32 mouse cellular contexts compared by ENCODE assay signal in genomic region chr4:148783760-148784159, GRCm38 (mm10). TPM values are rescaled to one million over a fixed set of nuclear protein-coding genes. Genes with fewer than 3 reads are reported as not detected.
DNase-seq lines count a peak whose midpoint lies in the region; ATAC-seq and TF ChIP-seq lines count a peak whose summit lies in the region.
"Had no signal": no experiment of that assay in that cellular context is flagged by ENCODE, and none has a peak within 500 bp of the region (broad histone marks: within the 10 kb centered on the region; RNA-seq: fewer than 3 reads in every experiment).

No protein-coding gene starts in this region.

- peaks cover 64% of the 10 kb centered on the region for H3K4me1 ChIP-seq in heart, embryonic 12.5 days (replicated peaks)
- peaks cover 22% of the 10 kb centered on the region for H3K4me1 ChIP-seq in heart, postnatal 0 days (ENCODE audit: control insufficient read depth, insufficient read depth)
- H3K4me1 ChIP-seq in small intestine, adult 2 months (ENCODE audit: control insufficient read depth, insufficient read depth, insufficient read length, low read length) = peaks cover 47% of the 10 kb centered on the region
- H3K4me1 ChIP-seq: hindbrain, embryonic 15.5 days; liver, embryonic 12.5 days; stomach, embryonic 15.5 days had no signal

- TF ChIP-seq POLR2A in small intestine, adult 2 months (IDR thresholded peaks at IDR 0.05; ENCODE audit: low read depth, low read length) = no peak

- H3K4me2 ChIP-seq in heart, embryonic 12.5 days = no peak overlapping the region
- H3K4me2 ChIP-seq in heart, postnatal 0 days (ENCODE audit: low read depth, low read length) = no peak overlapping the region
- H3K4me2 ChIP-seq: embryonic facial prominence, embryonic 15.5 days; forebrain, embryonic 13.5 days; hindbrain, embryonic 15.5 days; kidney, embryonic 15.5 days; liver, embryonic 12.5 days; midbrain, embryonic 13.5 days; neural tube, embryonic 13.5 days; stomach, embryonic 15.5 days had no signal

- H3K27ac ChIP-seq in heart, embryonic 12.5 days (ENCODE audit: poor library complexity, severe bottlenecking) = peak overlapping the region; percentile 86
- H3K27ac ChIP-seq in heart, postnatal 0 days (ENCODE audit: low read depth) = peak overlapping the region; percentile 84
- H3K27ac ChIP-seq in small intestine, adult 2 months (ENCODE audit: insufficient read depth, low read depth, low read length) = peak overlapping the region; percentile 96; the same call in 1 of the 2 replicates
- H3K27ac ChIP-seq: embryonic facial prominence, embryonic 10.5 days; embryonic facial prominence, embryonic 15.5 days; forebrain, embryonic 13.5 days; hindbrain, embryonic 15.5 days; kidney, embryonic 15.5 days; layer of hippocampus, adult 2 months; left cerebral cortex, adult 2 months; liver, embryonic 12.5 days; macrophage; midbrain, embryonic 13.5 days; neural tube, embryonic 13.5 days; stomach, embryonic 15.5 days had no signal

- H3K36me3 ChIP-seq in heart, embryonic 12.5 days = no peaks in the 10 kb centered on the region
- H3K36me3 ChIP-seq in heart, postnatal 0 days (replicated peaks; ENCODE audit: control insufficient read depth, insufficient read depth, low read length) = no peaks in the 10 kb centered on the region
- no peaks in the 10 kb centered on the region for H3K36me3 ChIP-seq in small intestine, adult 2 months (ENCODE audit: control insufficient read depth, insufficient read depth, low read length)
- H3K36me3 ChIP-seq: embryonic facial prominence, embryonic 10.5 days; embryonic facial prominence, embryonic 15.5 days; hindbrain, embryonic 15.5 days; kidney, embryonic 15.5 days; liver, embryonic 12.5 days; midbrain, embryonic 13.5 days; neural tube, embryonic 13.5 days; stomach, embryonic 15.5 days had no signal

- H3K4me3 ChIP-seq in heart, embryonic 12.5 days = no peak overlapping the region
- H3K4me3 ChIP-seq in heart, postnatal 0 days (ENCODE audit: low read depth, low read length) = no peak overlapping the region
- H3K4me3 ChIP-seq in small intestine, adult 2 months (ENCODE audit: low read depth, low read length) = no peak overlapping the region
- H3K4me3 ChIP-seq: embryonic facial prominence, embryonic 10.5 days; embryonic facial prominence, embryonic 15.5 days; forebrain, embryonic 13.5 days; hindbrain, embryonic 15.5 days; kidney, embryonic 15.5 days; layer of hippocampus, adult 2 months; left cerebral cortex, adult 2 months; liver, embryonic 12.5 days; midbrain, embryonic 13.5 days; neural tube, embryonic 13.5 days; stomach, embryonic 15.5 days had no signal

- peak; percentile 63; the same call in 1 of the 2 replicates for ATAC-seq in heart, embryonic 12.5 days (ENCODE audit: insufficient number of reproducible peaks, low FRiP score)
- peak; percentile 92 for ATAC-seq in heart, postnatal 0 days (ENCODE audit: insufficient read depth, low read depth)
- ATAC-seq: activated CD4-positive, CD25-positive, alpha-beta regulatory T cell, adult 4 months; forebrain, embryonic 13.5 days; inflammation-experienced regulatory T-cells, adult 6 months; liver, embryonic 12.5 days; liver, postnatal 0 days; lung, postnatal 0 days; midbrain, embryonic 13.5 days had no signal

- no peaks in the 10 kb centered on the region for H3K27me3 ChIP-seq in heart, embryonic 12.5 days (replicated peaks)
- H3K27me3 ChIP-seq in heart, postnatal 0 days (ENCODE audit: control insufficient read depth, insufficient read depth, low read length) = no peaks in the 10 kb centered on the region
- no peaks in the 10 kb centered on the region for H3K27me3 ChIP-seq in small intestine, adult 2 months (ENCODE audit: control insufficient read depth, insufficient read depth, low read length)
- H3K27me3 ChIP-seq: stomach, embryonic 15.5 days had no signal

- peak; percentile 64; the same call in 1 of the 2 replicates for TF ChIP-seq EP300 in heart, postnatal 0 days (IDR thresholded peaks at IDR 0.05; ENCODE audit: low read depth)

- WGBS in heart, embryonic 12.5 days = 22% methylated on average over 6 of the region's 6 CpGs
- WGBS in heart, postnatal 0 days = 27% methylated on average over 6 of the region's 6 CpGs
- 56% methylated on average over 6 of the region's 6 CpGs for WGBS in small intestine, adult 2 months

- H3K9ac ChIP-seq in heart, embryonic 12.5 days = 0 out of 2 replicates have a peak overlapping the region, but pooled peaks have one; percentile 20
- H3K9ac ChIP-seq in heart, postnatal 0 days (replicated peaks; ENCODE audit: low read depth, low read length) = no peak overlapping the region
- H3K9ac ChIP-seq: embryonic facial prominence, embryonic 15.5 days; forebrain, embryonic 13.5 days; hindbrain, embryonic 15.5 days; kidney, embryonic 15.5 days; liver, embryonic 12.5 days; liver, postnatal 0 days; midbrain, embryonic 13.5 days; neural tube, embryonic 13.5 days; stomach, embryonic 15.5 days had no signal

- DNase-seq in heart, adult 9 months (ENCODE audit: low spot score in 2 of 2) = peak; percentile 56 to 73
- peak; percentile 83 for DNase-seq in heart, postnatal 0 days (ENCODE audit: low spot score)
- no peak for DNase-seq in spleen, adult 12 weeks (ENCODE audit: low spot score)
- DNase-seq in gastrocnemius, adult 8-10 months (ENCODE audit: low spot score in 2 of 2) = no peak
- DNase-seq in lung, postnatal 14 days = no peak
- DNase-seq: adrenal gland, adult 8-10 months; B cell, adult 2 months; cerebellum, adult 8-10 months; cerebellum, postnatal 25 days; gastrocnemius, postnatal 36 days; kidney, adult 18-20 months; kidney, postnatal 36 days; left cerebral cortex, postnatal 4 days; liver, postnatal 0 days; right cerebral cortex, postnatal 4 days had no signal

- no peaks in the 10 kb centered on the region for H3K9me3 ChIP-seq in heart, embryonic 12.5 days (replicated peaks)
- no peaks in the 10 kb centered on the region for H3K9me3 ChIP-seq in heart, postnatal 0 days (replicated peaks; ENCODE audit: control insufficient read depth, low read length)
- H3K9me3 ChIP-seq: embryonic facial prominence, embryonic 10.5 days; embryonic facial prominence, embryonic 15.5 days; forebrain, embryonic 13.5 days; hindbrain, embryonic 15.5 days; kidney, embryonic 15.5 days; liver, embryonic 12.5 days; midbrain, embryonic 13.5 days; neural tube, embryonic 13.5 days; stomach, embryonic 15.5 days had no signal

- no peak for TF ChIP-seq CTCF in heart, postnatal 0 days (IDR thresholded peaks at IDR 0.05; ENCODE audit: low read depth)
- no peak for TF ChIP-seq CTCF in small intestine, adult 2 months (IDR thresholded peaks at IDR 0.05; ENCODE audit: extremely low read depth, insufficient read length, insufficient replicate concordance, low read depth, low read length)

RNA-seq across cellular contexts. Expression of gene Casz1, which starts 20.5 kb away (rescaled TPM):
- 23.6 and 26.1 TPM in 2 replicates for polyA plus RNA-seq in heart, embryonic 12.5 days (2016; fragmentation: Nextera tagmentation; extraction: Ambion mirVana)
- 42.6 and 45.4 TPM in 2 replicates for total RNA-seq in heart, postnatal 0 days (2014; rRNA removed; ENCODE audit: low replicate concordance)
- 13.7 and 16.4 TPM in 2 replicates for polyA plus RNA-seq in heart, postnatal 0 days (2015; fragmentation: Nextera tagmentation; extraction: Ambion mirVana)
- polyA plus RNA-seq in small intestine, adult 2 months (2012; rRNA removed) = 46.4 and 120 TPM in 2 replicates
- total RNA-seq in gastrocnemius, adult 8-10 months (2022) = 10 to 100 TPM; 36.6 to 45.1 (median 43.9) TPM

Comparison
In these comparisons a context has a peak if more than half of its experiments do, and no peak if none do; other contexts are left out.
1. DNase-seq: peak in heart, adult 9 months (2 of 2) and heart, postnatal 0 days (single experiment); none in spleen, adult 12 weeks (single experiment), gastrocnemius, adult 8-10 months (0 of 2) and lung, postnatal 14 days (single experiment).
2. Peak in every context shown above with its lines, with median percentiles within 50 percentile points of each other: H3K27ac ChIP-seq.